Mouse (Mus musculus) small intestine, adult 2 months (tissue): ENCODE data around the gene Trim46.

Source experiments
- CTCF ChIP-seq: fragments of 200-500 bp; IDR thresholded peaks from 2 replicates; pipeline ENCODE4 v1.5.1; 2012; ENCODE audit warnings: low read depth, mild to moderate bottlenecking, control low read depth, inconsistent platforms, low read length, moderate library complexity, mixed read lengths; ENCODE audit not compliant: insufficient replicate concordance, insufficient read length; ENCODE audit errors: extremely low read depth
- POLR2A ChIP-seq: fragments of 200-500 bp; IDR thresholded peaks from 2 replicates; pipeline ENCODE4 v1.6.1; 2012; ENCODE audit warnings: low read depth, mild to moderate bottlenecking, control low read depth, inconsistent platforms, low read length, moderate library complexity

DNA sequence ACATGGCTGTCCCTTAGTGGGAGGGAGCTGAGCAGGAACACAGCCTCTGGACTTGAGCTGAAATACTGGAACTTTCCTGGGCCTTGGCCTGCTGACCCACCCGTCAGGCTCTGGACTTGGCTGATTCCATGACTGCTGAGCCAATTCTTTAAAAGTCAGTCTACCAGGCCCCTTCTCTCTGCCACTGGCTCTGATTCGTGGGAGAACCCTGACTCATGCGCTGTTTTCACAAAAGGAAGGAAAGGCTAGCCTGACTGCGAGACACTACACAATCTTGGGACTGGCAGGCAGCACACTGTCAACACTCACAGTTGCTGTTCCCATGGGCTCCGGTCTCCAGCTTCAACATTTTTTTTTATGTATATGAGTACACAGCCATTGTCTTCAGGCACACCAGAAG is 10.1 kb upstream of the Trim46 start:
- no peak for TF ChIP-seq CTCF
- no peak for TF ChIP-seq POLR2A
